Comparison of ENCODE assay signal across 8 mouse cellular contexts in the genomic region with DNA sequence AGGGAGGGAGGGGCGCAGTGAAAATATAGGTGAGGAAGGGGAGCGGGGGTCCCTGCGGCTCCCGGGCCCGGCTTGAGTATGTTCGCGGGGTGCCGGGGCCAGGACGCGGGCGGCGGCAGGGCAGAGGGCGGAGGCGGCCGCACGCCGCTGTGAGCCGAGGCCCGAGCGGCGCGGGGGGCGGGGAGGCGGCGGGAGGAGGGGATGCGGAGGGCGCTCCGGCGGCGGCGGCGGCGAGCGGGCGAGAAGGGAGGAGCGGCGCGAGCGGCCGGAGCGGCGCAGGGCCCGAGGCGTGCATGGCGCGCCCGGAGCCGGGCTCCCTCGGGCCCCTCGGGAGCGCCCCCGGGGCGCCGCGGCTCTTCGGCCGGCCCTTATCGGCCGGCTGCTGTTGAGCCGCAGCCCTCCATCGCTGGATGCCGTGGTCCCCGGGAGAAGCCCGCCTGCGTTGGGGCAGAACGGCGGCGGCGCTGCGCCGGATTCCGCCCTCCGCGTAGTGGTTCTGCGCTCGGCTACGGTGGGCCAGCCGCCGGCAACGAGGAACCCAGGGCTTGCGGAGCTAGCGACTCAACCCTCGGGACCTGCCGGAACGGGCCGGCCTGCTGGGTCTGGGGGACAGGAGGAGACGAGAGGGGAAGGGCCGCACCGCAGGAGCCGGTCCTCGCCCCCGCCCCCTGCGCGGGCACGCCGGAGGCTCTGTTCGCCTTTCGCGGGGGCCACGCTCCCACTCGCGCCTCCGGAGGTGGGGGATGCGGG. TPM values are rescaled to one million over a fixed set of nuclear protein-coding genes. Genes with fewer than 3 reads are reported as not detected.
DNase-seq lines count a peak whose midpoint lies in the region; ATAC-seq and TF ChIP-seq lines count a peak whose summit lies in the region.

A gene (plus strand): TSS at position 237 of the 750 bp plus-strand sequence.

- peak within 1 kb of the TSS; percentile 89 for H3K27ac ChIP-seq in heart, embryonic 13.5 days (replicated peaks)
- no peak within 1 kb of the TSS for H3K27ac ChIP-seq in lung, postnatal 0 days (ENCODE audit: low read length)
- peak within 1 kb of the TSS; percentile 63 for H3K27ac ChIP-seq in stomach, embryonic 14.5 days (ENCODE audit: low read length)

- H3K36me3 ChIP-seq in heart, embryonic 13.5 days = no peaks in the 10 kb centered on the region
- no peaks in the 10 kb centered on the region for H3K36me3 ChIP-seq in lung, postnatal 0 days (ENCODE audit: insufficient read depth, low read length)
- no peaks in the 10 kb centered on the region for H3K36me3 ChIP-seq in stomach, embryonic 14.5 days (ENCODE audit: control insufficient read depth, insufficient read depth, low read length)

- peak within 1 kb of the TSS; percentile 89 for H3K4me2 ChIP-seq in heart, embryonic 13.5 days
- H3K4me2 ChIP-seq in lung, postnatal 0 days (replicated peaks; ENCODE audit: low read depth, low read length) = peak within 1 kb of the TSS; percentile 96
- peak within 1 kb of the TSS; percentile 97 for H3K4me2 ChIP-seq in stomach, embryonic 14.5 days (replicated peaks; ENCODE audit: low read depth, low read length)

- peak within 1 kb of the TSS; percentile 93 for H3K9ac ChIP-seq in heart, embryonic 13.5 days
- H3K9ac ChIP-seq in lung, postnatal 0 days (replicated peaks; ENCODE audit: low read depth) = no peak within 1 kb of the TSS
- H3K9ac ChIP-seq in stomach, embryonic 14.5 days (replicated peaks; ENCODE audit: low read depth, low read length) = peak within 1 kb of the TSS; percentile 63

- no peaks in the 10 kb centered on the region for H3K9me3 ChIP-seq in heart, embryonic 13.5 days
- H3K9me3 ChIP-seq in lung, postnatal 0 days (ENCODE audit: low read length) = no peaks in the 10 kb centered on the region
- H3K9me3 ChIP-seq in stomach, embryonic 14.5 days (ENCODE audit: control insufficient read depth, low read depth, low read length) = no peaks in the 10 kb centered on the region

- ATAC-seq in heart, embryonic 13.5 days (ENCODE audit: extremely low read depth, insufficient number of reproducible peaks, low FRiP score, low TSS enrichment) = peak; percentile 29; the same call in 1 of the 2 replicates
- peak; percentile 47 for ATAC-seq in lung, postnatal 0 days
- peak; percentile 43; the same call in 1 of the 2 replicates for ATAC-seq in stomach, embryonic 14.5 days (ENCODE audit: insufficient number of reproducible peaks, insufficient read depth, low FRiP score, low read depth)

- peaks cover 55% of the 10 kb centered on the region for H3K4me1 ChIP-seq in heart, embryonic 13.5 days
- 0 out of 2 replicates have a peak, but pooled peaks cover 6% of the 10 kb centered on the region for H3K4me1 ChIP-seq in lung, postnatal 0 days (ENCODE audit: insufficient read depth, low read depth, low read length)
- H3K4me1 ChIP-seq in stomach, embryonic 14.5 days (ENCODE audit: control insufficient read depth, insufficient read depth, low read length) = peaks cover 14% of the 10 kb centered on the region

- H3K27me3 ChIP-seq in heart, embryonic 13.5 days (replicated peaks) = peaks cover 94% of the 10 kb centered on the region
- peaks cover 39% of the 10 kb centered on the region for H3K27me3 ChIP-seq in lung, postnatal 0 days (replicated peaks; ENCODE audit: insufficient read depth, low read length)
- H3K27me3 ChIP-seq in stomach, embryonic 14.5 days (ENCODE audit: control insufficient read depth, insufficient read depth, low read length) = peaks cover 20% of the 10 kb centered on the region; the same call in 1 of the 2 replicates

- WGBS in heart, embryonic 13.5 days = under 1% methylated on average over 62 of the region's 104 CpGs
- 0% methylated on average over 26 of the region's 104 CpGs for WGBS in lung, postnatal 0 days
- WGBS in stomach, embryonic 14.5 days = under 1% methylated on average over 74 of the region's 104 CpGs

- DNase-seq in CD4-positive helper T cell, adult 2 months (ENCODE audit: low read depth, low spot score) = peak; percentile 10
- peak; percentile 50 for DNase-seq in Muller cell, postnatal 12 days (ENCODE audit: inconsistent ontology term)
- peak; percentile 76 for DNase-seq in embryo, embryonic 11 days
- peak in 1 of 2 experiments; percentile 59 for DNase-seq in layer of hippocampus, postnatal 10 days (ENCODE audit: low spot score in 2 of 2)
- DNase-seq in lung, postnatal 0 days (ENCODE audit: low spot score) = no peak
- DNase-seq in spleen, postnatal 10 days (ENCODE audit: low spot score in 2 of 2) = no peak

- no peak for TF ChIP-seq CTCF in lung, postnatal 0 days (IDR thresholded peaks at IDR 0.05)

- H3K4me3 ChIP-seq in heart, embryonic 13.5 days = peak within 1 kb of the TSS; percentile 72
- peak within 1 kb of the TSS; percentile 54 for H3K4me3 ChIP-seq in lung, postnatal 0 days (ENCODE audit: low read depth, low read length)
- H3K4me3 ChIP-seq in stomach, embryonic 14.5 days (ENCODE audit: low read depth, low read length) = peak within 1 kb of the TSS; percentile 62

- TF ChIP-seq EP300 in lung, postnatal 0 days (IDR thresholded peaks at IDR 0.05) = no peak

RNA-seq across cellular contexts. Expression of the gene that starts here (rescaled TPM):
- 5.4 and 6.1 TPM in 2 replicates for polyA plus RNA-seq in heart, embryonic 13.5 days (2015; fragmentation: Nextera tagmentation; extraction: Ambion mirVana)
- total RNA-seq in layer of hippocampus, postnatal 10 days (2021) = 10 to 100 TPM; 68.7 to 73.4 TPM
- 0.48 and 0.63 TPM in 2 replicates for polyA plus RNA-seq in lung, postnatal 0 days (2015; fragmentation: Nextera tagmentation; extraction: Ambion mirVana)
- 4.7 and 4.8 TPM in 2 replicates for polyA plus RNA-seq in stomach, embryonic 14.5 days (2014; fragmentation: Nextera tagmentation; extraction: Ambion mirVana)

Comparison
In these comparisons a context has a peak if more than half of its experiments do, and no peak if none do; other contexts are left out.
1. Peak in ATAC-seq, H3K4me3 ChIP-seq and H3K4me2 ChIP-seq in lung, postnatal 0 days; RNA of the gene not detected or under 1 TPM.
2. DNase-seq: peak in CD4-positive helper T cell, adult 2 months (single experiment), Muller cell, postnatal 12 days (single experiment) and embryo, embryonic 11 days (single experiment); none in lung, postnatal 0 days (single experiment) and spleen, postnatal 10 days (0 of 2).
3. Peak in every context shown above with its lines, with median percentiles within 50 percentile points of each other: ATAC-seq, H3K4me2 ChIP-seq and H3K4me3 ChIP-seq.